Mouse (Mus musculus): ENCODE data around the gene Tor1aip1. TPM values are rescaled to one million over a fixed set of nuclear protein-coding genes. Genes with fewer than 3 reads are reported as not detected.

Gene Tor1aip1
- polyA plus RNA-seq, 1 experiment = 3.1 TPM

GRCm38 (mm10) chr1:156037144-156037583, 884 bp upstream of the Tor1aip1 start:
- TF ChIP-seq GATA1 (IDR thresholded peaks at IDR 0.05; ENCODE audit: low read length) (no peak), TAL1 (IDR thresholded peaks at IDR 0.05; ENCODE audit: low read length) (no peak)
- H3K9me3 ChIP-seq (ENCODE audit: control insufficient read depth, low read length) = no peaks in the 10 kb centered on the region
- H3K4me1 ChIP-seq (ENCODE audit: control insufficient read depth) = peaks cover 54% of the 10 kb centered on the region
- peaks cover 38% of the 10 kb centered on the region for H3K36me3 ChIP-seq (ENCODE audit: control insufficient read depth)
- H3K27me3 ChIP-seq (ENCODE audit: control insufficient read depth) = no peaks in the 10 kb centered on the region
- H3K4me3 ChIP-seq (replicated peaks) = peak overlapping the region; percentile 100

GRCm38 (mm10) chr1:156035269-156035929, 881 bp downstream of the Tor1aip1 start, which contains the start of gene Tor1aip2:
Gene Tor1aip2 (plus strand): TSS chr1:156035403.
- Histone ChIP-seq H3K9me3 (ENCODE audit: control insufficient read depth, low read length) (no peaks in the 10 kb centered on the region), H3K4me3 (replicated peaks) (peak within 1 kb of the TSS; percentile 100), H3K4me1 (ENCODE audit: control insufficient read depth) (peaks cover 41% of the 10 kb centered on the region), H3K36me3 (ENCODE audit: control insufficient read depth) (peaks cover 50% of the 10 kb centered on the region), H3K27me3 (ENCODE audit: control insufficient read depth) (no peaks in the 10 kb centered on the region)
- TF ChIP-seq GATA1 (IDR thresholded peaks at IDR 0.05; ENCODE audit: low read length) (no peak), TAL1 (IDR thresholded peaks at IDR 0.05; ENCODE audit: low read length) (no peak)

DNA sequence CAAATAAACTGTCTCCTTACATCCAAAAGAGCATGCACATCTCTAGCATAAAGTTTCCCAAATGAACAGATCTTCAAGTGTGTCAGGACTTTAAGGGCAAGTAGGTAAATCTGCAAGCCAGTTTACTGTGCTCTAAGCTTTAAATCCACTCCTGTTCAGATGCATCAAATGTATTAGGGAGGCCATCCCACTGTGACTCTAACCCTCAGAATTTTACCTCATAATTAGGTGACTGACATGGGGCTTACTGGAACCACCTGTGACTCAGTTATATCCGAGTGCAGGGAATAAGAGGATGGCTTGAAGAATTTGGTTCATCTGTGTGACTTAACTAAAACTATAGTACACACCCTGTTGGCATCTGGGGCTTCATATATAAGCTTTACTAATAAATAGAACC, 1.6 kb downstream of the Tor1aip1 start:
- Histone ChIP-seq H3K4me1 (ENCODE audit: control insufficient read depth) (peaks cover 34% of the 10 kb centered on the region), H3K4me3 (replicated peaks) (peak overlapping the region; percentile 100), H3K36me3 (ENCODE audit: control insufficient read depth) (peaks cover 54% of the 10 kb centered on the region), H3K27me3 (ENCODE audit: control insufficient read depth) (no peaks in the 10 kb centered on the region), H3K9me3 (ENCODE audit: control insufficient read depth, low read length) (no peaks in the 10 kb centered on the region)
- TF ChIP-seq GATA1 (IDR thresholded peaks at IDR 0.05; ENCODE audit: low read length) (no peak), TAL1 (IDR thresholded peaks at IDR 0.05; ENCODE audit: low read length) (no peak)

GRCm38 (mm10) chr1:156033921-156034320, 2.4 kb downstream of the Tor1aip1 start:
- no peak for TF ChIP-seq TAL1 (IDR thresholded peaks at IDR 0.05; ENCODE audit: low read length)
- TF ChIP-seq GATA1 (IDR thresholded peaks at IDR 0.05; ENCODE audit: low read length) = no peak
- H3K9me3 ChIP-seq (ENCODE audit: control insufficient read depth, low read length) = no peaks in the 10 kb centered on the region
- H3K36me3 ChIP-seq (ENCODE audit: control insufficient read depth) = peaks cover 56% of the 10 kb centered on the region
- peaks cover 26% of the 10 kb centered on the region for H3K4me1 ChIP-seq (ENCODE audit: control insufficient read depth)
- no peaks in the 10 kb centered on the region for H3K27me3 ChIP-seq (ENCODE audit: control insufficient read depth)
- peak overlapping the region; percentile 24 for H3K4me3 ChIP-seq (replicated peaks)

DNA sequence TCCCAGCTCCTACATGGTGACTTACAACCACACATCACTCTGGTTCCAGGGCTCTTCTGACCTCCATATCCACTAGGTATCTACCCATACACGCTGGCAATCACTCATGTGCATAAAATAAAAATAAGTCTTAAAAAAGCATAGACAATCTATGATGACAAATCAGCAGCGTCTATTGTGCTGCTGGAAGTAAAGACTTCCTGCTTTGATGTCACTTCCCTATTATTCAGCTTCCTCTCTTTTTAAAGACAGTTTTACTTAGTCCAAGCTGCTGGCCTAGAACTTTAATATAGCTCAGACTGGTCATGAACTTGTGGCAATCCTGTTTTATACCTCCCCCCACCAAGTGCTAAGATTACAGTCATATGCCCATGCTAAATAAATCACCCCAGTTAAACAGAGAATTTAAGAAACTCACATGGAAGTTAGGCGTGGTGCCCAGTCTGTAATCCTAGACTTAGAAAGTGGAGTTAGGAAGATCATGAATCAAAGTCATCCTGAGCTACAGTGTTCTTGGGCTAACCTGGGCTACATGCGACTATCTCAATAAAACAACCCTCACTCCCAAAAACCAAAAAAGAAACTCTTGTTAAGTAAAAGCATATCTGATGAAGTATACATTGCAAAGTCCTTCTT, 7.8 kb downstream of the Tor1aip1 start:
- H3K4me1 ChIP-seq (ENCODE audit: control insufficient read depth) = peaks cover 2% of the 10 kb centered on the region
- TF ChIP-seq TAL1 (IDR thresholded peaks at IDR 0.05; ENCODE audit: low read length) (no peak), GATA1 (IDR thresholded peaks at IDR 0.05; ENCODE audit: low read length) (no peak)
- H3K36me3 ChIP-seq (ENCODE audit: control insufficient read depth) = peaks cover 91% of the 10 kb centered on the region
- no peaks in the 10 kb centered on the region for H3K9me3 ChIP-seq (ENCODE audit: control insufficient read depth, low read length)
- no peaks in the 10 kb centered on the region for H3K27me3 ChIP-seq (ENCODE audit: control insufficient read depth)
- no peak overlapping the region for H3K4me3 ChIP-seq (replicated peaks)

DNA sequence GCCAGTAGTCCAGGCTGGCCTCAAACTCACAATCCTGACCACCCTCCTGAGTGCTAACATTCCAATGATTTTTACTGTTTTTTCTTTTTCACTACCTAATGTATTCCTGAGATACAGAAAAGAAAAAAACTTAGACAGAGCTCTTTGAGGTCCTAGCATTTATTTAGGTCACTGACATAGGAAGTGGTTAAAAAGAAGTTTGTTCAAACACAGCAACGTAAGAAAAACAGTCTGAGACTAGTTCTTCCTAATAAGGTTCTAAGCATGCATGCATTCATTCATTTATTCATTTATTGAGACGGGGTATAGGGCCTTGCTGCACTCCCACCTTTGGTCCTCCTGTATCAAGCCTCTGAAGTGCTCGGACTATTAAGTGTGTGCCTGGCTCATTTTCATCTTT, 8.4 kb downstream of the Tor1aip1 start:
- Histone ChIP-seq H3K4me3 (replicated peaks) (no peak overlapping the region), H3K9me3 (ENCODE audit: control insufficient read depth, low read length) (no peaks in the 10 kb centered on the region), H3K36me3 (ENCODE audit: control insufficient read depth) (peaks cover 88% of the 10 kb centered on the region), H3K27me3 (ENCODE audit: control insufficient read depth) (no peaks in the 10 kb centered on the region), H3K4me1 (ENCODE audit: control insufficient read depth) (no peaks in the 10 kb centered on the region)
- TF ChIP-seq TAL1 (IDR thresholded peaks at IDR 0.05; ENCODE audit: low read length) (no peak), GATA1 (IDR thresholded peaks at IDR 0.05; ENCODE audit: low read length) (no peak)

DNA sequence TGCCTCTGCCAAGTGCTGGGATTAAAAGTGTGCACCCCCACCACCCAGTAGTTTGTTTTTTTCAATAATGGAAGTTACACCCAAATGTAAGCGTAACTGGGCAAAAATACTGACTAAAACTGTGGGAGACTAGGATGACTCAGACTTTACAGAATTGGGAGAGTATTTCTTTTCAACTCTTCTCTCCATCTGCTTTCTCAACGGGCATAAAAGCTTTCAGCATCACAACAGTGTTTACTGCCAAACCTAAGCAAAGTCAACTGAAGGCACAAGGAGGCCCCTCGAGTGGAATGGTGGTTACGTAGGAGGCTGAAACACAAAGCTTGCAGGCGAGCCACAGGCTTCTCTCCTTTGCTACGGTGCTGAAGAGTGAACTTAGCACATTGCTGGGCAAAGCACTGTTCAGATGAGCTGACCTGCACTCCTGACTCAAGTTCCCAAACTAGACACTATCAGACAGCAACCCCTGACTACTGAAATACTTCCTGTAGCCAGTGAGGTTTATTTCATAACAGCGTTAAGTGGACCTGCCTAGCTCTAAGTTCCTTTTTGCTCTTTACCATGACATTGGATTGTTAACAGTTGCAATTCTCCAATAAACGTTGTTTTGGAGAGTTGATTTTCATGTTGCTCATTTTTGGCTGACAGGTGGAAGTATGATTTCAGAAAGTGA, 11.3 kb downstream of the Tor1aip1 start:
- TF ChIP-seq TAL1 (IDR thresholded peaks at IDR 0.05; ENCODE audit: low read length) (no peak), GATA1 (IDR thresholded peaks at IDR 0.05; ENCODE audit: low read length) (no peak)
- Histone ChIP-seq H3K9me3 (ENCODE audit: control insufficient read depth, low read length) (no peaks in the 10 kb centered on the region), H3K4me3 (replicated peaks) (no peak overlapping the region), H3K36me3 (ENCODE audit: control insufficient read depth) (peaks cover 86% of the 10 kb centered on the region), H3K27me3 (ENCODE audit: control insufficient read depth) (no peaks in the 10 kb centered on the region), H3K4me1 (ENCODE audit: control insufficient read depth) (no peaks in the 10 kb centered on the region)

- Histone ChIP-seq H3K36me3 (ENCODE audit: control insufficient read depth) (peaks cover 82% of the 10 kb centered on the region), H3K4me3 (replicated peaks) (no peak overlapping the region), H3K4me1 (ENCODE audit: control insufficient read depth) (no peaks in the 10 kb centered on the region), H3K9me3 (ENCODE audit: control insufficient read depth, low read length) (no peaks in the 10 kb centered on the region), H3K27me3 (ENCODE audit: control insufficient read depth) (no peaks in the 10 kb centered on the region)
- TF ChIP-seq TAL1 (IDR thresholded peaks at IDR 0.05; ENCODE audit: low read length) (no peak), GATA1 (IDR thresholded peaks at IDR 0.05; ENCODE audit: low read length) (no peak)
These were observed 15.9 kb downstream of the Tor1aip1 start for GRCm38 (mm10) chr1:156020402-156020801.

DNA sequence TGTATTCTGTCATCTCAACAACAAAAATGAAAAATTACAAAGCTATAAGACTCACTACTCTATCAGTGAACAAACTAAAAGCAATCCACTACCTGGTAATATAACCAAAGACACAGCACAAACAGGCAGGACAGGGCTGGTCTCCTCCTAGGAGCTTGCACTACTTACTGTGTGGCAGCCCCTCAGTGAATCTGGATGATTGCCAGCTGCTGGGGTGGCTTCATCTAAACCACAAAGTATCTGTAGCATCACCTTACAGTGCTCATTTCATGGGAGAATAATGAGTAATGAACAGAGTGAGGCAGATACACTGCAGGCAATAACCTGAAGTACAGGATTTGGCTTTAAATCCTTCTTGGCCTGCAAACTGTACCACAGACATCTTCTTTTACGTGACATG, 16.5 kb downstream of the Tor1aip1 start:
- no peaks in the 10 kb centered on the region for H3K4me1 ChIP-seq (ENCODE audit: control insufficient read depth)
- H3K9me3 ChIP-seq (ENCODE audit: control insufficient read depth, low read length) = no peaks in the 10 kb centered on the region
- TF ChIP-seq TAL1 (IDR thresholded peaks at IDR 0.05; ENCODE audit: low read length) (no peak), GATA1 (IDR thresholded peaks at IDR 0.05; ENCODE audit: low read length) (no peak)
- H3K4me3 ChIP-seq (replicated peaks) = no peak overlapping the region
- H3K36me3 ChIP-seq (ENCODE audit: control insufficient read depth) = peaks cover 83% of the 10 kb centered on the region
- no peaks in the 10 kb centered on the region for H3K27me3 ChIP-seq (ENCODE audit: control insufficient read depth)

Measured in erythroblast, embryonic 14.5 days (primary cell).